ENCODE assay signal across 10 mouse cellular contexts in the genomic region with DNA sequence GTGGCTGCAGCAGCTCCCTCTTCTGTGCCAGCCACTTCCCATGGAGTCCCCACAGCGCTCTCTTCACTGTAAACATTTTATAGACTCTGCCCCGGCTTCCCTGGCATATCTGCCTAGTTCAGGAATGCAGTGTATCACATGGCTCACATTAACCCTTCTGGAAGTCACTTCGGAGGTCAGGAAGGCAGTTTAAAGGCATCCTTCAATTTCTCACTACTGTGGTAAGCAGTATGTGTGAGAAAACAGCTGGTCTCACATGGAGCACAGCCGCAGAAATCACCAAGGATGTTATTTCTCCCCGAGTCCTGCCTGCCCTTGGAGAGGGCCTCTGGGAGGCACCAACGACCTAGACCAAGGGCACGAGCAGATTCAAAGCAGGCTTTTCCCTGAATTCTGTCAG.
A peak's percentile ranks its signal among the peaks of the same experiment; 100 is the strongest.
DNase-seq lines count a peak whose midpoint lies in the region; ATAC-seq and TF ChIP-seq lines count a peak whose summit lies in the region.
"Had no signal": no experiment of that assay in that cellular context is flagged by ENCODE, and none has a peak within 500 bp of the region (broad histone marks: within the 10 kb centered on the region; RNA-seq: fewer than 3 reads in every experiment).

No protein-coding gene starts in this region.

- H3K27ac ChIP-seq in heart, embryonic 10.5 days, result peak overlapping the region; percentile 80
- peak overlapping the region; percentile 92 for H3K27ac ChIP-seq in layer of hippocampus, adult 2 months
- H3K27ac ChIP-seq in embryonic facial prominence, embryonic 14.5 days (replicated peaks; ENCODE audit: low read depth, low read length), result peak overlapping the region; percentile 75
- peak overlapping the region; percentile 74 for H3K27ac ChIP-seq in limb, embryonic 14.5 days (replicated peaks; ENCODE audit: low read depth, low read length)
- H3K27ac ChIP-seq: liver, embryonic 15.5 days; neural tube, embryonic 12.5 days had no signal

- 35% methylated on average over 7 of the region's 7 CpGs for whole genome bisulfite sequencing in heart, embryonic 10.5 days
- WGBS in embryonic facial prominence, embryonic 14.5 days, result 22% methylated on average over 7 of the region's 7 CpGs
- WGBS in limb, embryonic 14.5 days, result 11% methylated on average over 7 of the region's 7 CpGs

- H3K9ac ChIP-seq in embryonic facial prominence, embryonic 14.5 days (ENCODE audit: low read depth, low read length), result no peak overlapping the region
- no peak overlapping the region for H3K9ac ChIP-seq in limb, embryonic 14.5 days (ENCODE audit: low read depth, low read length, severe bottlenecking)
- H3K9ac ChIP-seq: liver, embryonic 15.5 days; neural tube, embryonic 12.5 days had no signal

- no peak overlapping the region for H3K4me3 ChIP-seq in heart, embryonic 10.5 days
- no peak overlapping the region for H3K4me3 ChIP-seq in layer of hippocampus, adult 2 months
- no peak overlapping the region for H3K4me3 ChIP-seq in embryonic facial prominence, embryonic 14.5 days (ENCODE audit: low read depth, low read length)
- no peak overlapping the region for H3K4me3 ChIP-seq in limb, embryonic 14.5 days (replicated peaks; ENCODE audit: low read length)
- H3K4me3 ChIP-seq: liver, embryonic 15.5 days; neural tube, embryonic 12.5 days had no signal

- peak; percentile 34; the same call in 1 of the 2 replicates for ATAC-seq in embryonic facial prominence, embryonic 14.5 days (ENCODE audit: low read depth)
- ATAC-seq in limb, embryonic 14.5 days (ENCODE audit: low FRiP score, low read depth), result peak; percentile 36; the same call in 1 of the 2 replicates

- DNase-seq in heart, embryonic 10.5 days (ENCODE audit: low spot score), result no peak
- no peak for DNase-seq in heart, adult 9 months (ENCODE audit: low spot score in 2 of 2)
- no peak for DNase-seq in layer of hippocampus, adult 2 months (ENCODE audit: low spot score in 2 of 2)
- no peak for DNase-seq in layer of hippocampus, postnatal 36 days
- peak; percentile 72 for DNase-seq in embryonic facial prominence, embryonic 14.5 days (ENCODE audit: low spot score)
- no peak for DNase-seq in limb, embryonic 14.5 days (ENCODE audit: low spot score)
- no peak for DNase-seq in right cerebral cortex, postnatal 36 days (ENCODE audit: low spot score in 2 of 2)
- no peak for DNase-seq in cerebellum, adult 8-10 months

- H3K27me3 ChIP-seq in heart, embryonic 10.5 days (ENCODE audit: insufficient read depth, poor library complexity, severe bottlenecking), result no peaks in the 10 kb centered on the region
- H3K27me3 ChIP-seq in embryonic facial prominence, embryonic 14.5 days (replicated peaks; ENCODE audit: control insufficient read depth, insufficient read depth, low read length), result no peaks in the 10 kb centered on the region
- no peaks in the 10 kb centered on the region for H3K27me3 ChIP-seq in limb, embryonic 14.5 days (ENCODE audit: control insufficient read depth, insufficient read depth, low read length)
- H3K27me3 ChIP-seq: liver, embryonic 15.5 days; neural tube, embryonic 12.5 days had no signal

- TF ChIP-seq POLR2A in limb, embryonic 14.5 days (IDR thresholded peaks at IDR 0.05; ENCODE audit: borderline replicate concordance, extremely low read depth, insufficient read depth, insufficient read length), result no peak

- TF ChIP-seq CTCF in layer of hippocampus, adult 2 months (conservative IDR thresholded peaks at IDR 0.05), result no peak

- H3K9me3 ChIP-seq in heart, embryonic 10.5 days, result no peaks in the 10 kb centered on the region
- no peaks in the 10 kb centered on the region for H3K9me3 ChIP-seq in embryonic facial prominence, embryonic 14.5 days (ENCODE audit: control insufficient read depth, low read length)
- no peaks in the 10 kb centered on the region for H3K9me3 ChIP-seq in limb, embryonic 14.5 days (ENCODE audit: control insufficient read depth, low read length)
- H3K9me3 ChIP-seq: liver, embryonic 15.5 days; neural tube, embryonic 12.5 days had no signal

- H3K36me3 ChIP-seq in heart, embryonic 10.5 days, result peaks cover 27% of the 10 kb centered on the region
- peaks cover 33% of the 10 kb centered on the region for H3K36me3 ChIP-seq in embryonic facial prominence, embryonic 14.5 days (ENCODE audit: control insufficient read depth, insufficient read depth, low read length)
- peaks cover 25% of the 10 kb centered on the region for H3K36me3 ChIP-seq in limb, embryonic 14.5 days (ENCODE audit: control insufficient read depth, insufficient read depth, low read length)

- H3K4me1 ChIP-seq in heart, embryonic 10.5 days, result peaks cover 50% of the 10 kb centered on the region
- H3K4me1 ChIP-seq in embryonic facial prominence, embryonic 14.5 days (ENCODE audit: control insufficient read depth, insufficient read depth, low read length), result peaks cover 60% of the 10 kb centered on the region
- peaks cover 68% of the 10 kb centered on the region for H3K4me1 ChIP-seq in limb, embryonic 14.5 days (ENCODE audit: control insufficient read depth, insufficient read depth, low read length)
- H3K4me1 ChIP-seq: liver, embryonic 15.5 days had no signal

- no peak overlapping the region for H3K4me2 ChIP-seq in embryonic facial prominence, embryonic 14.5 days (ENCODE audit: low read depth, low read length)
- no peak overlapping the region for H3K4me2 ChIP-seq in limb, embryonic 14.5 days (replicated peaks; ENCODE audit: low read depth, low read length, severe bottlenecking)
- H3K4me2 ChIP-seq: liver, embryonic 15.5 days; neural tube, embryonic 12.5 days had no signal
